Mouse (Mus musculus): ENCODE data around the gene Bora.
"Not testable (repeated sequence)": the region's sequence is repeated elsewhere in the genome, so short reads cannot be mapped to it uniquely, and the experiment has no call there.

Bora gene

DNA sequence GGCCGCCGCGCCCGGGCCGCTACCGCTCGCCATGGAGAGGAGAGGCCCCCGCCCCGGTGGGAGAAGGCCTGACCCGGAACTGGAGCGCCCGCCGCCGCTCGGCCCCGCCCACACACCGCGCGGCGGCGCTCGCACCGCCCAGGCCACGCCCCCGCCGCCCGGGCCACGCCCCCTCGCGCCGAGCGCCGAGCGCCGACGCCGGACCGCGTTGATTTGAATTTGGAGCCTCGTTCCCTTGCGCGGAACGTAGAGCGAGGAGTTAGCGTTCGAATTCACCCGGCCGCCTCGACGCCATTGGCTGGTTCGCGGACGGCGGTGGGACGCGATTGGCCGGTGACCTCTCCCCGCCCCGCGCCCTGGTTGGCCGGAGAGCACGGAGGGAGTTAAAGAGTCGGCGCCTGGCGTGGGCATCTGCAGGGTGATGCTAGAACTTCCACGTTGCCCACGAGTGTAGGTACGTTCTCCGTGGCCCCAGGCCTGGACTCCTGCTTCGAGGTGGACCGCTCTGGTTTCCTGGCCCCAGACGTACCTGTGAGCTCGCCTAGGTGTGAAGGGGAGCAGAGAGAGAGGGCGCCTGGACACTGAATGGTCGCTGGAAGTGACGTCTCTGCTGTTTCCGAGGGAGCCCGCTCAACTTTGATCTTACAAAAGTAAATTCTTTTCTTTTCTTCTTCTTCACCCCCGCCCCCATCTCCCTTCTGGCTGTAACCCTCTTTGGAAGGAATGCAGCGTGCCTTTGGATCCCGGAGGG lies at the start of gene Bora, which contains the start of gene Mzt1:
Gene Bora, plus strand, starts transcription at position 192 of the 751 bp plus-strand sequence.
Gene Mzt1, minus strand, starts transcription at position 104 of the 751 bp plus-strand sequence.
- peak; percentile 92 to 94 for DNase-seq

DNA sequence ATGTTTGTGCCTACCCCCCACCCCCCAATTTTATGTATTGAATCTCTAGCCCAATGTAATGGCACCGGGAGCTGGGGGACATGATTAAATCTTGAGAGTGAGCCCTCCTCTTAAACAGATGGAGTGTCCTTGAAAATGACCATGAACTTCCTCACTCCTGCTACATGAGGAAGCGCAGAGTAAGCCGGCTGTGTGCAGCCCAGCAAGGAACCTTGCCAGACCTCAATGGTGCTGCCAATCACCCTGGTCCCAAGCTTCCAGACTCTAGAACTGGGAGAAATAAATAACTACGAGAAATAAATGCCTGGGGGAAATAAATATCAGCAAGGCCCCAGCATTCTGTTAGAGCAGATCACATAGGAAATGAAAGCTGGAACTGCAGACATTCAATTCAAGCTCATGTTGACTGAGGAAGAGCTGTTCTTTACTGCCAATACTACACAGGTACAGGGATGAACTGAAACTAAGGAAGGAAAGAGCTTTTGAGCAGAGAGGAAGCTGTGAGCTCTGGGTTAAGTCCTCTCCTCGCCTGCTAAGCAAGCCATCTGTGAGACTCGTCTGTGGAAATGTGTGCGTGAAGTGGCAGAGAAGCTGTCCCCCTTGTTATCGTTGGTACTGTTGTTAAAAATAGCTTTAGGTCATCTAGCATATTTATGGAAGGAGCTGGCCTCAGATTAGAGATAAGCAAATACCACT lies 35.6 kb upstream of the Bora start:
- DNase-seq: peak; percentile 6 to 7

DNA sequence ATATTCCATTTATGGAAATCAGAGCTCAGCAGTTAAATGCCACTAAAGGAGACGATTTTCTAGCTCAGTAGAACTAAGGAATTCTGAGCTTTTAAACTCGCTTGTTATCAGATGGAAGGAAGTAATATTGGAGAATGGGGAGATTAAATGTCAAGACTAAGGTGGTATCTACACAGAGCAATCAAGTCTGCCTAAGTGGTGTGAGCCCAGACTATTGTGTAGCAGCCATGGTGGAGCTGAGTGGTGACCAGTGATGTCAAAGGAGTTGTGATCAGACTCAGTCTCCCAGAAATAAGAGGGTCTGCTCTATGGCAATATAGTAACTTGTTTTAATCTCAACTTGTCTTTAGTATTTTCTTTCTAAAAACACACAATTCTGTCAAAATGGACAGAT lies 35.1 kb upstream of the Bora start:
- DNase-seq: no peak

GRCm38 (mm10) chr14:99018691-99019090 lies 27.3 kb upstream of the Bora start:
- DNase-seq: no peak

- DNase-seq: no peak
Measured at GRCm38 (mm10) chr14:99019136-99019808, 26.8 kb upstream of the Bora start.

DNA sequence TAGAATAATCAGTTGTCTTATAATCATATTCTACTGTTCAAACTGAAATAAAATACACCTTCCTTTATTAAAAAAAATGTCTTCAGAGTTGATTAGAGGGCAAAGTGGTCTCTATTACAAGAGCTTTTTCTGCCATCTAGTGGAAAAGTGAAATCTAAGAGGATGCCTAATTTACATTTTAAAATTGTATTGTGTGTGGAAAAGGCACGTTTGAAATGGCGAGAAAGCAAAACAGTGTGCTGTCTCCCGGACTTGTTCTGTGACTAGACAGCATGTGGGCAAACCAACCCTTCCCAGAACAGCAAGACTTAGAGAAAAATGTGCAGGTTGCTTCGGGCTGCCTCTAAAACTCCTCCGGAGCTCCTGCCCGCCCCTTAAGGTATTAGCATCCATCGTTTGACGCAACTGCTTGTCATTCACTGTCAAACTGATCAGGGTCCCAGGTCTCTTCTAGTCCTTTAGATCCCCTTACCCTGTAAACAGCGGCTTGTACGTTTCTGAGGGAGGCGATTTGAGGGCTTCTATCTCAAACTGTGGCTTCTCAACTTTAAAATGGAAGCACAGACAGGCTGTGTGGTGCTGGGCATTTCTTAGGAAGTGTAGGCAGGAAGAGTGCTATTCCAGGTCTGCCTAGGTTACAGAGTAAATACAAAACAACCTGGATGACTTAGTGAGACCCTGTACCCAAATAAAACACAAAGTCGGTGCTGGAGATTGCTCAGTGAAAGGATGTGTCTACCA lies 23.5 kb upstream of the Bora start:
- no peak for DNase-seq

DNA sequence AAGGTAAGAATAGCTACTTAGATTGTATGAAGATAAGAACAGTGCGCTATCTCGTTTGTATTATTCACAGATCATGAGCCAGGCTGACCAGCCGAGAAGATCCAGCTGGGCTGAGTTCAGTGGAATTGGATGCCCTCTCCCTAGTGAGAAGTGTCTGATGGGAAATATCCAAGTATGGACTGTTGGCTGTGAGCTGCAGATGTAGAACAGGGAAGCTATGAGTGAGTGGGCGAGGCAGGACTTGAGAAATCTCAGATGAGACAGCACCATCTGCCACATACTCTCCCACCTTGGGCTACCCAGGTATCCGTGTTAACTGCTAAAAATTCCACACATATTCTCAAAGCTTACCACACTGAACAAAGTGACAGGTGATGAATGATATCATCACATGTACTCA lies 16.0 kb upstream of the Bora start:
- DNase-seq: no peak

GRCm38 (mm10) chr14:99031337-99031873 lies 14.6 kb upstream of the Bora start:
- DNase-seq: no peak

- no peak for DNase-seq
Measured at GRCm38 (mm10) chr14:99032596-99032995, 13.4 kb upstream of the Bora start.

DNA sequence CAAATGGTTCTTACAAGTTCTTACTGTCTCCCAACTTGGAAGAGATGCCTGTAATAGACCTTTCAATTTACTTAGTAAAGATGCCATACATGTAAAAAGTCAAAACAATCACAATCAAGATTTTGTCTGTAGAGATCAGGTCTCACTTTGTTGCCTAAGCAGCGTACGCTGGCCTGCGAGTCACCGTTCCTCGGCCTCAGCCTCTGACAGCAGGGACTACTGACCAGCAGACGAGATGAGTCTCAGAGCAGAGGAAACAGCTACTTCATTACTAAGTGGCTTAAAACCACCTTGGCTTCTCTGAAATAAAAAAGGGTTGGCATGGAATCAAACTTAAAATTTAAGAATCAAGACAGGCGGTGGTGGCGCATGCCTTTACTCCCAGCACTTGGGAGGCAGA lies 11.2 kb upstream of the Bora start:
- not testable (repeated sequence) for DNase-seq

GRCm38 (mm10) chr14:99036039-99036438 lies 10.0 kb upstream of the Bora start:
- no peak for DNase-seq

DNA sequence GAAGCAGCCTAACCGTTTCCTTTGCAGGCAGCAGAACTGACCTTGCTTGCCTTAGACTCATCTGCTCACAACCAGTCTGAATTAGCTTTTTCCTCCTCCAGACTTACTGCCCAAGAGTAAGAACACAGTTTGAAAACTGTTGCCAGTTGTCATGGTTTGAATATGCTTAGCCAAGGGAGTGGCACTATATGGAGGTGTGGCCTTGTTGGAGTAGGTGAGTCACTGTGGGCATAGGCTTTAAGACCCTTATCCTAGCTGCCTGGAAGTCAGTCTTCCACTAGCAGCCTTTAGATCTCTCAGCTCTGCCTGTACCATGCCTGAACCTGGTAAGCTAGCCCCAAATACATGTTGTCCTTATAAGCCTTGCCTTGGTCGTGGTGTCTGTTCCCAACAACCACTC lies 8.3 kb upstream of the Bora start:
- no peak for DNase-seq

DNA sequence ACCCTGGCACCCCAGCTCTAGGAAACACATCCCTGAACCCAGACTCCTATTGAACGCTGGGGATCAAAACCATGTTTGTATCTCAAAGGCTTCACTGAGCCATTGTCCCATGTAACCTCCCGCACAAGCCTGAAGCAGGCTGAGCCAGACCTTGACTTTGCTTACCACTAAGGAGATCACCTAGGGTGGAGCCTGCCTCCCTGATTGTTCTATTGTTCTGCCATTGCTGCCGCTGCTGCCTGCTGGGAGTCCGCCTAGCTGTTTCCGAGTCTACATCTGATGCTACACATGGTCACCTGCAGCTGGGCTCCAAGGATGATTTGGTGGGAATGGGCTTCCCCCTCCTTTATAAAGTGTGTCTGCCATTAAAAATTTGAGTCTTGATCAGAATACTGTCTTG lies 6.7 kb upstream of the Bora start:
- DNase-seq: not testable (repeated sequence)

DNA sequence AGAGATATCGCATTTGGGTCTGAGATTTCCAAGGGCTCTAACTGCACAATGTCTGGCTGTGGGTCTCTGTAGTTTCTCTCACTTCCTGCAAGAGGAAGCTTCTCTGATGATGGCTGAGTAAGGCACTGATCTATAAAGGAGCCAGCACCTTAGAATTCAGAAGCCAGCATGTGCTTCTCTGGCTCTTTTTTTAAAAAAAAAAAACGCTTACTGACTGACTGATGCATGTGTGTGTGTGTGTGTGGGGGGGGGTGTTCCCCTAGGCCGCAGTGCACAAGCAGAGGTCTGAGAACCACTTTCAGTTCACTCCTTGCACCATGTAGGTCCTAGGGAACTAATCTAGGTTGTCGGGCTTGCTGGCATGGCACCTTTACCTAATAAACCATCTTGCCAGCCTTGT lies 4.6 kb upstream of the Bora start:
- no peak for DNase-seq

GRCm38 (mm10) chr14:99043499-99043898 lies 2.5 kb upstream of the Bora start:
- no peak for DNase-seq

DNA sequence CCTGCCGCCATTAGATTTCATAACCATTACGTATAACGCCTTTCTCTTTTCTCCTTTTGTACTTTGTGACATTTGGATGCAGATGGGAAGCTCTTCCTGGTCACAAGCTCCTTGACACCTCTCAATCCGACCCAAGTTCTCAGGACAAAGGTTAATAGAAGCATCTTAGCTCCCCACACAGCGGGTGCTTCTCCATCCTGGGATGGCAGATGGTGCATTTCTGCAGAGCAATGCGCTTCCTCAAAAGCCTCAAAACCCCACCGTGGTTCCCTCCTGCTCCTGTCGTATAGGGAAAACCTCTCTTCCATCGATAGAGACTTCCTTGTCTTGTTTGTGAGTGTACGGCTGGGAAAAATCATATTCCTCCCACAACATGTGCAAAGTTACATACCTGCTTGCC lies 1.9 kb upstream of the Bora start:
- DNase-seq: no peak

DNA sequence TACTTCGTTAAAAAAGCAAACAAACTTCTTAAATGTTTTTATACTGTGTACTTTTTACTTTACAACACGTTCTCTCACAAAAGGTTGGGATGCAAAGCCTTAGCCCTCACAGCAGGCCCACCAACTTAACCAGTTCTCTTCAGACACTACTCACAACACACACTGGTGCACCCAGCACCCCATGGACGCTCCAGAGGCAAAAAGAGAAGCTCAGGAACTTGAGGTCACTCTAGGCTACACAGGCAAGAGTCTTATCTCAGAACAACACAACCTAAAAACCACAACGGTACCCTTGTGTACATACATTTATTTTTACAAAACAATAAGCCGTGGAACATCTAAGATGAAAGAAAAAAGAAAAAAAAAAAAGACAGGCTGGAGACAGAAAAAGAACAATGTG lies 1.3 kb upstream of the Bora start:
- DNase-seq: no peak

- DNase-seq: peak in 1 of 2 experiments; percentile 15
Measured at GRCm38 (mm10) chr14:99045378-99046030, 518 bp upstream of the Bora start.

DNA sequence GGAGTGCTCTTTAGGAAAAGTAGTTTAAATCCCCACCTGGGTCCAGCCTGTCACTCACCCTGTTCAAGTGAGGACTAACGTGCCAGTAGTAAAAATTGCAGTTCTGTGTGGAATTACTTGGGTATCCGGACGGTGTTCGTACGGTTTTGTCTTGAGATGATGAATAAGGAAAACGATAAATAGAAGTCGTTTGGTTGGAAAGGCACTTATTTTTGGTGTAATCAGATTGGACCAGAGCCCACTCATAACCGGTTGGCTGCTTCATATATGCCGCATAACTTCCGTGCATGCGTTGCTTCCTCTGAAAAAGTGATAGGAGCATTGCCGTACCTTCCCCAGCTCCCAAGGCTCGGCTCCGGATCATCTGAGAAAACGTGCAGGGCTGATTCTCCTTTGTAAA lies 760 bp downstream of the Bora start:
- no peak for DNase-seq

- DNase-seq: no peak
Measured at GRCm38 (mm10) chr14:99058959-99059586, 13.1 kb downstream of the Bora start.

- no peak for DNase-seq
Measured at GRCm38 (mm10) chr14:99060616-99061015, 14.6 kb downstream of the Bora start.

GRCm38 (mm10) chr14:99063091-99063490 lies 17.1 kb downstream of the Bora start:
- DNase-seq: no peak
